Mouse (Mus musculus) testis, adult 2 months (tissue): Measurements from ENCODE around the gene Flywch1.

Source experiments
- CTCF ChIP-seq: fragments of 200-500 bp; IDR thresholded peaks from 2 replicates; pipeline ENCODE4 v1.5.1; 2012; ENCODE audit warnings: low read depth, mild to moderate bottlenecking, inconsistent platforms, low read length, moderate library complexity; ENCODE audit not compliant: control insufficient read depth, insufficient read depth, insufficient replicate concordance
- POLR2A ChIP-seq: fragments of 200-500 bp; IDR thresholded peaks from 2 replicates; pipeline ENCODE4 v1.6.1; 2012; ENCODE audit warnings: low read depth, mild to moderate bottlenecking, inconsistent platforms, low read length, moderate library complexity; ENCODE audit not compliant: control insufficient read depth

GRCm38 (mm10) chr17:23705525-23706104, 65.8 kb downstream of the Flywch1 start:
- TF ChIP-seq CTCF (no peak), POLR2A (no peak)
